Mouse (Mus musculus): Measurements from ENCODE around the gene Prx. TPM values are rescaled to one million over a fixed set of nuclear protein-coding genes. Genes with fewer than 3 reads are reported as not detected.

The Prx gene
- polyA plus RNA-seq, 1 experiment = 2.0 TPM

- WGBS = 95% methylated on average over 5 of the region's 5 CpGs
- Histone ChIP-seq H3K36me3 (ENCODE audit: control insufficient read depth, insufficient read depth, low read length) (no peaks in the 10 kb centered on the region), H3K4me1 (replicated peaks; ENCODE audit: control insufficient read depth, insufficient read depth, low read length) (no peaks in the 10 kb centered on the region), H3K27ac (ENCODE audit: control insufficient read depth, insufficient read depth, low read length) (no peak overlapping the region), H3K4me3 (ENCODE audit: control insufficient read depth, insufficient read depth, low read length) (no peak overlapping the region), H3K27me3 (ENCODE audit: control insufficient read depth, insufficient read depth, low read length) (no peaks in the 10 kb centered on the region)
- DNase-seq = no peak
- TF ChIP-seq CTCF (IDR thresholded peaks at IDR 0.05; ENCODE audit: borderline replicate concordance, control insufficient read depth, extremely low read depth, insufficient read depth, low read length, poor library complexity) = no peak
- TF ChIP-seq POLR2A (IDR thresholded peaks at IDR 0.05; ENCODE audit: control insufficient read depth, extremely low read depth, insufficient read depth, low read length, poor library complexity) = no peak
Observed at GRCm38 (mm10) chr7:27459640-27460039, 39.5 kb upstream of the Prx start.

GRCm38 (mm10) chr7:27460477-27460876 lies 38.6 kb upstream of the Prx start:
- DNase-seq = no peak
- WGBS = 64% methylated on average over 6 of the region's 6 CpGs
- Histone ChIP-seq H3K27me3 (ENCODE audit: control insufficient read depth, insufficient read depth, low read length) (no peaks in the 10 kb centered on the region), H3K27ac (ENCODE audit: control insufficient read depth, insufficient read depth, low read length) (no peak overlapping the region), H3K4me1 (replicated peaks; ENCODE audit: control insufficient read depth, insufficient read depth, low read length) (no peaks in the 10 kb centered on the region), H3K36me3 (ENCODE audit: control insufficient read depth, insufficient read depth, low read length) (no peaks in the 10 kb centered on the region), H3K4me3 (ENCODE audit: control insufficient read depth, insufficient read depth, low read length) (no peak overlapping the region)
- TF ChIP-seq CTCF (IDR thresholded peaks at IDR 0.05; ENCODE audit: borderline replicate concordance, control insufficient read depth, extremely low read depth, insufficient read depth, low read length, poor library complexity) (no peak), POLR2A (IDR thresholded peaks at IDR 0.05; ENCODE audit: control insufficient read depth, extremely low read depth, insufficient read depth, low read length, poor library complexity) (no peak)

DNA sequence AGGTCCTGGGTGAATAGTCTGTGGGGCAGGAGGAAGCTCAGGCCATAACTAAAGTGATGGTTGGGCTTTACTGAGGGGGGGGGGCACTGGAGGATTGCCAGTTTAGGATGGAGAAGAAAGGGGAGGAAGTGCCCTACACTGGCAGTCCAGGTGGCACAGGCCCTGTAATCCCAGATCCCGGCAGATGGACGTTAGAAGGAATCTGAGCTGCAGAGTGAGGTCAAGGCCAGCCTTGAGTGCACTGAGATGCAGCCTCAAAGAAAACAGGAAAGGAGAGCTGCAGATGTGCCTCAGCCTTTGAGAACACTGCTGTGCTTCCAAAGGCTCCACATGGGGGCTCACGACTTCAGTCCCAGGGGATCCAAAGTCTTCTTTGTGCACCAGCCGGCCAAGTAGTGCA lies 31.5 kb upstream of the Prx start:
- no peaks in the 10 kb centered on the region for H3K27me3 ChIP-seq (ENCODE audit: control insufficient read depth, insufficient read depth, low read length)
- no peak for TF ChIP-seq POLR2A (IDR thresholded peaks at IDR 0.05; ENCODE audit: control insufficient read depth, extremely low read depth, insufficient read depth, low read length, poor library complexity)
- TF ChIP-seq CTCF (IDR thresholded peaks at IDR 0.05; ENCODE audit: borderline replicate concordance, control insufficient read depth, extremely low read depth, insufficient read depth, low read length, poor library complexity) = no peak
- H3K36me3 ChIP-seq (ENCODE audit: control insufficient read depth, insufficient read depth, low read length) = no peaks in the 10 kb centered on the region
- H3K4me3 ChIP-seq (ENCODE audit: control insufficient read depth, insufficient read depth, low read length) = no peak overlapping the region
- 67% methylated on average over 4 of the region's 4 CpGs for WGBS
- no peak overlapping the region for H3K27ac ChIP-seq (ENCODE audit: control insufficient read depth, insufficient read depth, low read length)
- H3K4me1 ChIP-seq (replicated peaks; ENCODE audit: control insufficient read depth, insufficient read depth, low read length) = no peaks in the 10 kb centered on the region
- no peak for DNase-seq

DNA sequence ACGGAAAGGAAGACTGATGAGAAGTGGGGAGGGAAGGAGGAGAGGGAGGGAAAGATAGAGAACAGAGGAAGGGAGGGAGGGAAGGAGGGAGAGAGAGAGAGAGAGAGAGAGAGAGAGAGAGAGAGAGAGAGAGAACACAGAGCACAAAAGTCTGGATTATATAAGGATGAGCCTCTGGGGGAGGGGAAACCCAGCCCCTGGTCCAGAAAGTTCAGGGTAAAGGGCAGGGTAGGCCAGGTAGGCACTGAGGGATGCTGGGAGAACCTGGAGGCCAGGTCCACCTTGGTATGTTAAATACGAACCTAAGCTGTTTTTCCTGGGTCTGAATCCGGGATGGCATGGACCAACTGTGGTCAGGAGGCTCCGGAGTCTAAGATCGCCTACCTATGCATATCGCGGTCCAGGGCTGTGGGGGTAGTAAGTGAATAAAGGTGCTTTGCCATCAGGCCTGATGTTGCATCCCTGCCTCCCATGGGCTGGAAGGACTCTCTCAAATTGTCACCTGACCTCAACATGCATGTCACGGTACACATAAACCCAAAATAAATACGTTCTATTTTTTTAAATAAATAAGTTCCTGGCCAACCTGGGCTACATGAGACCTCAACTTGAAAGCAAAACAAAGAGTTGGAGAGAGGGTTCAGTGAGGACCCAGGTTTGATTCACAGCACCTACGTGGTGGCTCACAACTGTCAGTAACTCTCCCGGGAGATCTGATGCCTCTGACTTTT lies 27.6 kb upstream of the Prx start:
- TF ChIP-seq CTCF (IDR thresholded peaks at IDR 0.05; ENCODE audit: borderline replicate concordance, control insufficient read depth, extremely low read depth, insufficient read depth, low read length, poor library complexity) (no peak), POLR2A (IDR thresholded peaks at IDR 0.05; ENCODE audit: control insufficient read depth, extremely low read depth, insufficient read depth, low read length, poor library complexity) (no peak)
- H3K4me1 ChIP-seq (replicated peaks; ENCODE audit: control insufficient read depth, insufficient read depth, low read length) = no peaks in the 10 kb centered on the region
- no peak for DNase-seq
- H3K27ac ChIP-seq (ENCODE audit: control insufficient read depth, insufficient read depth, low read length) = no peak overlapping the region
- peaks cover 5% of the 10 kb centered on the region; the same call in 1 of the 2 replicates for H3K36me3 ChIP-seq (ENCODE audit: control insufficient read depth, insufficient read depth, low read length)
- no peaks in the 10 kb centered on the region for H3K27me3 ChIP-seq (ENCODE audit: control insufficient read depth, insufficient read depth, low read length)
- no peak overlapping the region for H3K4me3 ChIP-seq (ENCODE audit: control insufficient read depth, insufficient read depth, low read length)
- WGBS = 95% methylated on average over 11 of the region's 11 CpGs

GRCm38 (mm10) chr7:27472596-27472995 lies 26.5 kb upstream of the Prx start:
- Histone ChIP-seq H3K4me1 (replicated peaks; ENCODE audit: control insufficient read depth, insufficient read depth, low read length) (no peaks in the 10 kb centered on the region), H3K27ac (ENCODE audit: control insufficient read depth, insufficient read depth, low read length) (peak overlapping the region; percentile 50; the same call in 1 of the 2 replicates), H3K27me3 (ENCODE audit: control insufficient read depth, insufficient read depth, low read length) (no peaks in the 10 kb centered on the region), H3K36me3 (ENCODE audit: control insufficient read depth, insufficient read depth, low read length) (peaks cover 9% of the 10 kb centered on the region; the same call in 1 of the 2 replicates), H3K4me3 (ENCODE audit: control insufficient read depth, insufficient read depth, low read length) (no peak overlapping the region)
- 7% methylated on average over 7 of the region's 7 CpGs for WGBS
- peak; percentile 24 for DNase-seq
- no peak for TF ChIP-seq CTCF (IDR thresholded peaks at IDR 0.05; ENCODE audit: borderline replicate concordance, control insufficient read depth, extremely low read depth, insufficient read depth, low read length, poor library complexity)
- no peak for TF ChIP-seq POLR2A (IDR thresholded peaks at IDR 0.05; ENCODE audit: control insufficient read depth, extremely low read depth, insufficient read depth, low read length, poor library complexity)

DNA sequence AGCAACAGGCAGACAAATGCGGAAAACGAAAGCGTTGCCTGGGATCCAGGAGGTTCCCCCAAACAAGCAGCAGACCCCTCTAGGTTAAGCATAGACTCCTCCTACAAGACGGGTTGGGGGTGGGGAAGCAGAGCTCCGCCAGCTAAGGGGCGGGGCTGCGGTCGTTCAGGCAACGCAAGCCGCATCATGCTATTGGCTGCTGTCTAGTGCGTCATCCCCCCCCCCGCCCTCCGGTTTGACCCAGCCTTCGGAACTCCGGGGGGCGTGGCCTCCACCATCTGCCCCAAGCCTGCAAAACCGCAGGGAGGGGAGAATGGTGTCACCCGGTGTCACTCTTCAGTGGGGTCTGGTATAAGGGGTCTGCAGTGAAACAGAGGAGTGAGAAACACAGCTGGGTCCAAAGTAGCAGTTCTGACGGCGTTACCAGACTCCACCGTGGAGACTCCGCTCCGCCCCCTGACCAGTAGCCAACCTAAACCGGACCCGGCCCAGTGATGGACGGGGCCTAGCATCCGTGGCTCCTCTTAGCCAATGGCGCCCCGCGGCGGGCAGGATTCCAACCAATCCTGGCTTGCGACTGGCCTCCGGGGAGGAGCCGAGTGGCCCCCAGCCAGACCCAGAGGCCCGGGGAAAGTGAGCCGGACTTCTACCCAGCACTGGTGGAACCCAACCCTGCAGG lies 25.8 kb upstream of the Prx start, which contains the start of gene Sertad3:
Sertad3 (plus strand) TSS at position 613 of the 679 bp plus-strand sequence.
- Histone ChIP-seq H3K27ac (ENCODE audit: control insufficient read depth, insufficient read depth, low read length) (peak within 1 kb of the TSS; percentile 77), H3K36me3 (ENCODE audit: control insufficient read depth, insufficient read depth, low read length) (peaks cover 9% of the 10 kb centered on the region; the same call in 1 of the 2 replicates), H3K27me3 (ENCODE audit: control insufficient read depth, insufficient read depth, low read length) (no peaks in the 10 kb centered on the region), H3K4me3 (ENCODE audit: control insufficient read depth, insufficient read depth, low read length) (peak within 1 kb of the TSS; percentile 57), H3K4me1 (replicated peaks; ENCODE audit: control insufficient read depth, insufficient read depth, low read length) (no peaks in the 10 kb centered on the region)
- peak; percentile 46 for TF ChIP-seq POLR2A (IDR thresholded peaks at IDR 0.05; ENCODE audit: control insufficient read depth, extremely low read depth, insufficient read depth, low read length, poor library complexity)
- TF ChIP-seq CTCF (IDR thresholded peaks at IDR 0.05; ENCODE audit: borderline replicate concordance, control insufficient read depth, extremely low read depth, insufficient read depth, low read length, poor library complexity) = 0 out of 2 replicates have a peak, but pooled peaks have one; percentile 39
- WGBS = under 1% methylated on average over 36 of the region's 36 CpGs
- DNase-seq = peak; percentile 97

Data from thymus, adult 2 months (tissue).